Mouse (Mus musculus) megakaryocyte, adult 5-6 weeks (primary cell): ENCODE data around the gene Sfxn2. TPM values are rescaled to one million over a fixed set of nuclear protein-coding genes. Genes with fewer than 3 reads are reported as not detected.

ENCODE experiments used
- total RNA-seq, 2 experiments: library from RNA; stranded (forward) in 1 of 2; stranded (reverse) in 1 of 2; fragments of 153-499, 151-499 nt in 1 of 2; fragments of 221-1000, 200-1000 nt in 1 of 2; gene quantifications; 2 replicates each; pipeline versions ENCODE4 v1.2.3 to v1.2.4; 2015 to 2017

Gene Sfxn2
- total RNA-seq, 2 experiments from 2014 or later: 5.2 to 7.7 TPM

Other genes with a start within 250 kb of the Sfxn2 start
- gene Psd, start 246.2 kb upstream of the Sfxn2 start, total RNA-seq (2015): 0.11 and 0.36 TPM in 2 replicates
- gene Psd, start 246.2 kb upstream of the Sfxn2 start, total RNA-seq (2017): not detected in 2 replicates
- gene Fbxl15, start 245.2 kb upstream of the Sfxn2 start, total RNA-seq (2015): 1.9 and 2.1 TPM in 2 replicates
- 1.3 and 1.8 TPM in 2 replicates for gene Fbxl15, start 245.2 kb upstream of the Sfxn2 start, total RNA-seq (2017)
- gene Cuedc2, start 234.7 kb upstream of the Sfxn2 start, total RNA-seq (2015): 31.3 and 33.1 TPM in 2 replicates
- 108 and 114 TPM in 2 replicates for gene Cuedc2, start 234.7 kb upstream of the Sfxn2 start, total RNA-seq (2017)
- gene Mfsd13a, start 232.2 kb upstream of the Sfxn2 start, total RNA-seq (2015): 17.2 and 18.1 TPM in 2 replicates
- gene Mfsd13a, start 232.2 kb upstream of the Sfxn2 start, total RNA-seq (2017): 8.1 and 11.7 TPM in 2 replicates
- 0.18 TPM in 1 of 2 replicates, not detected in the other for gene 2310034G01Rik, start 223.1 kb upstream of the Sfxn2 start, total RNA-seq (2015)
- 0.48 and 0.53 TPM in 2 replicates for gene 2310034G01Rik, start 223.1 kb upstream of the Sfxn2 start, total RNA-seq (2017)
- gene Actr1a, start 177.6 kb upstream of the Sfxn2 start, total RNA-seq (2015): 52.7 and 59.6 TPM in 2 replicates
- gene Actr1a, start 177.6 kb upstream of the Sfxn2 start, total RNA-seq (2017): 98.0 and 106 TPM in 2 replicates
- 6.4 and 6.9 TPM in 2 replicates for gene Sufu, start 176.5 kb upstream of the Sfxn2 start, total RNA-seq (2015)
- 3.0 and 5.5 TPM in 2 replicates for gene Sufu, start 176.5 kb upstream of the Sfxn2 start, total RNA-seq (2017)
- gene Trim8, start 71.7 kb upstream of the Sfxn2 start, total RNA-seq (2015): 14.1 and 18.2 TPM in 2 replicates
- 18.0 and 20.1 TPM in 2 replicates for gene Trim8, start 71.7 kb upstream of the Sfxn2 start, total RNA-seq (2017)
- 13.5 and 15.7 TPM in 2 replicates for gene Arl3, start 167 bp upstream of the Sfxn2 start, total RNA-seq (2015)
- 13.2 and 21.6 TPM in 2 replicates for gene Arl3, start 167 bp upstream of the Sfxn2 start, total RNA-seq (2017)
- 23.4 and 23.8 TPM in 2 replicates for gene Wbp1l, start 25.7 kb downstream of the Sfxn2 start, total RNA-seq (2015)
- gene Wbp1l, start 25.7 kb downstream of the Sfxn2 start, total RNA-seq (2017): 36.9 and 39.8 TPM in 2 replicates
- not detected in 2 replicates for gene Cyp17a1, start 99.8 kb downstream of the Sfxn2 start, total RNA-seq (2015)
- gene Cyp17a1, start 99.8 kb downstream of the Sfxn2 start, total RNA-seq (2017): not detected in 2 replicates
- gene Borcs7, start 116.5 kb downstream of the Sfxn2 start, total RNA-seq (2015): 12.7 TPM in 2 replicates
- gene Borcs7, start 116.5 kb downstream of the Sfxn2 start, total RNA-seq (2017): 4.7 and 6.2 TPM in 2 replicates
- 10.5 and 11.1 TPM in 2 replicates for gene As3mt, start 134.1 kb downstream of the Sfxn2 start, total RNA-seq (2015)
- gene As3mt, start 134.1 kb downstream of the Sfxn2 start, total RNA-seq (2017): 20.5 and 21.0 TPM in 2 replicates
- 3.9 and 6.9 TPM in 2 replicates for gene Cnnm2, start 188.2 kb downstream of the Sfxn2 start, total RNA-seq (2015)
- 2.4 and 4.3 TPM in 2 replicates for gene Cnnm2, start 188.2 kb downstream of the Sfxn2 start, total RNA-seq (2017)